Mouse (Mus musculus) heart, adult 18-20 months (tissue): Measurements from ENCODE around the gene Ctbs. TPM values are rescaled to one million over a fixed set of nuclear protein-coding genes. Genes with fewer than 3 reads are reported as not detected.

Experiments
- DNase-seq, 2 experiments: peaks; one replicate each; pipeline ENCODE4 v3.0.0; 2021 to 2022; ENCODE audit warnings: mixed read lengths in 1 of 2
- total RNA-seq, 2 experiments: library from RNA; stranded (reverse); gene quantifications; 2 replicates each; pipeline ENCODE4 v1.2.3; 2021

Gene Ctbs
- total RNA-seq, 2 experiments from 2014 or later = 2.6 to 3.4 TPM

DNA sequence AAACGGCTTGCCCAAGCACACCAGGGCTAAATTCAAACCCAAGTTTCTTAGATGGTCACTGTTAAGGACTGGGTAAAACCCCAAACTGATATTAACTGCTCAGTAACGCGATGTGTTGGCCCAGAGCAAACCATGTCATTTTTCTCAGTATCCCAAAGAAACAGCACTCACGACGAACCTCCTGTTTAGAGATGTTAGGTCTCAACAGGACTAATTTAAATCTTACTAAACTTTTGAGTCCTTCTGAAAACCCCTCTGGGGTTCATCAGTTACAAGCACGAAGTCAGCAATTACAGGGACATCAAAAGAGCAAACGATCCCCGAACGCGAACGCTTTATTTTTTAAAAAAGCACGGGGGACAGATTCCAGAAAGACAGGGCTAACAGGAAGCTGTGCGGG is 49.4 kb downstream of the Ctbs start:
- no peak for DNase-seq

DNA sequence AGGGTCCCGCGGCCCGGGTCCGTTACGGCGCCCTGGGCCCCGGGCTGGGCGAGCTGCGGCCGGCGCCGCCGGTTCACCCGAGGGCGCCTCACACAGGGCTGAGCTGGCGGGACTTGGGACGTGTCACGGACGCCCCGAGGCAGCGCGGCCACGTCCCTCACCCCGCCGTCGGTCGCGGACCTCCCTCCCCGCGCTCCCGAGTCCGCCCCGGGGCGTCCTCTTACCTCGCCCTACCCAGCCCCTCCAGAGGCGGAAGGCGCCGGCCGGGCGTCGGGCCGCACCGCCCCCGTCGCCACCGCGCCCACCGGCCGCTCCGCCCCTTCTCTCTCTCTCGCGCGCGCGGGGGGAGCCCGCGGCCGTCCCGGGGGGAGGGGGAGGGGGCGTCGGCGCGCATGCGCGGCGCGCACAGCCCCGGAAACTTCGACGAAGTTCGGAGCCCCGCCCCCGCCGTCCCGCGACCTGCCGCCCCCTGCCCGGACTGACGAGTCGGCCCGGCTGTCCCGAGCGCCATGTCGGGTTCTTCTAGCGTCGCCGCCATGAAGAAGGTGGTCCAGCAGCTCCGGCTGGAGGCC is 49.9 kb downstream of the Ctbs start, which contains the start of the genes Spata1 and Gng5:
TSS of gene Spata1 (minus strand) at position 323 of the 572 bp plus-strand sequence.
TSS of gene Gng5 (plus strand) at position 377 of the 572 bp plus-strand sequence.
- peak; percentile 90 to 93 for DNase-seq

GRCm38 (mm10) chr3:146500003-146500809 is 50.6 kb downstream of the Ctbs start:
- peak; percentile 75 to 80 for DNase-seq

DNA sequence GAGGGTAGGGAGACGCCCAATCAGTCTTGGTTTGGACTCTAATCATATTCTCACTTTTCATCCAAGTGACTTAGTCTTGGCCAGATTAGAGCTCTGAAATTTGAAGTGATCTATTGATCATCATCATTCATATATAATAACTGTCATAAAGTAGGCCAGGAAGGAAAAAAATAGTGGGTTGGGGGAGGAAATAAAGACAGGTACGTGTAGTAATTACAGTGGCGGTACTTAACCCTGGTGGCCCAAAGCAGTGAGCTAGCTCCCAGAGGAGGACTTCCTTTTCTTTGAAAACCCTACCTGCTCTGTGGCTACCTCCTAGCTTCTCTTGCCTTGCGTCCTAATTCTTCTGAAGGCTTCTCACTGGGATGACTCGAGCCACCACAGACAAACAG is 51.2 kb downstream of the Ctbs start:
- no peak for DNase-seq

DNA sequence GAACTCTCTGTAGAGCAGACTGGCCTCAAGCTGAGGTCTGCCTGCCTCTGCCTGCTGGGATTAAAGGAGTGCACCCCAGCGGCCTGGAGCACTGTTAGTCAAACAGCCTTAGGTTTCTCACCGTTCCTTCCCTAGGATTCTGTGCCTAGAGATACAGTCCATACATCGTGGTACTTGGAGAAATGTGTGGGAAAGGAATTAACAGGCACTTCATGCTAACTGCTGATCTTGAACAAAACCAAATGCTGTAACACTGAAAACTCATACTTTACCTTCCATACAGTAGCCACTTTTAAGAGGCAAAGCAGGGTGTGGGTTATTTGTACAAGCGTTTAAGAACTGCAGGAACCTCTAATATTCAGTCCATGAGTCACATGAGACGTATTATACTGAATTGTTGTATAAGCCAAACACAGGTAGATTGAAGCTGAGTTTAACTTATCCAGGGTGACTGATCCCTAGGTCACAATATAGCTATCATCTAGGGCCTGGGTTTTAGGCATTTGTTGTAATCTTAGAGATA is 52.1 kb downstream of the Ctbs start:
- no peak for DNase-seq

DNA sequence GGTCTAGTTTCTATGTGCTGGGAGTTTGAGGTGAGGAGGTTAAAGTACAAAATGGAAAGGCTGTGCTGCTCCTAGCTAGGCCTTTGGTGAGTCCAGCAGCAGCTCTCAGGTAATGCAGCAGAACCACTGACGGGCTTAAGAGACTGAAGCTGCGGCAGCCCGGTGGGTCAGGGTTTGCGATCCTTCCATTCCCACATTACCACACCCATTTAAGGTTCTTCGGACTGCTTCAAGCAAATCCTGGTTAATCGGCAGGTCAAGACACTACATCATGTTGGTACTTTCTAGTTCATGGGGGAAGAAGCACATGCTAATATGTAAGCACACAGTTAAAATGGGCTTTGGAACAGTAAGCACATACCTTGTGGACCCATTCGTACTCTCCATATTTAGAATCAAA is 57.1 kb downstream of the Ctbs start:
- DNase-seq = no peak

Other genes starting within 250 kb of the Ctbs start
- gene Lpar3, start 228.8 kb upstream of the Ctbs start, total RNA-seq = under 1 TPM; 0.10 to 0.41 TPM
- gene Ssx2ip, start 45.2 kb upstream of the Ctbs start, total RNA-seq = 10 to 100 TPM; 13.0 to 15.1 TPM
- gene Spata1, start 50.0 kb downstream of the Ctbs start, total RNA-seq = 1 to 10 TPM; 1.1 to 2.5 TPM
- gene Gng5, start 50.0 kb downstream of the Ctbs start, total RNA-seq = 100 to 1,000 TPM; 205 to 275 TPM
- gene Rpf1, start 71.6 kb downstream of the Ctbs start, total RNA-seq = 10 to 100 TPM; 13.2 to 14.8 TPM
- not detected for gene Uox, start 120.6 kb downstream of the Ctbs start, total RNA-seq
- gene Dnase2b, start 165.8 kb downstream of the Ctbs start, total RNA-seq = not detected
- not detected for gene 4930503B20Rik, start 201.5 kb downstream of the Ctbs start, total RNA-seq
- gene Samd13, start 235.8 kb downstream of the Ctbs start, total RNA-seq = 1 to 10 TPM; 2.3 TPM